Mouse (Mus musculus): ENCODE results near the gene Hs6st3.

Gene Hs6st3

GRCm38 (mm10) chr14:119665741-119666141 lies 527.6 kb downstream of the Hs6st3 start:
- DNase-seq, result no peak

GRCm38 (mm10) chr14:119667421-119667820 lies 529.3 kb downstream of the Hs6st3 start:
- DNase-seq, result no peak

- no peak for DNase-seq
Measured at GRCm38 (mm10) chr14:119670836-119671587, 532.9 kb downstream of the Hs6st3 start.

GRCm38 (mm10) chr14:119678574-119678973 lies 540.4 kb downstream of the Hs6st3 start:
- no peak for DNase-seq

- no peak for DNase-seq
Measured at GRCm38 (mm10) chr14:119680052-119680451, 541.9 kb downstream of the Hs6st3 start.

- DNase-seq, result no peak
Measured at GRCm38 (mm10) chr14:119687885-119688284, 549.7 kb downstream of the Hs6st3 start.

GRCm38 (mm10) chr14:119699982-119700381 lies 561.8 kb downstream of the Hs6st3 start:
- DNase-seq, result no peak

GRCm38 (mm10) chr14:119714712-119715111 lies 576.6 kb downstream of the Hs6st3 start:
- DNase-seq, result no peak

- no peak for DNase-seq
Measured at GRCm38 (mm10) chr14:119717323-119717722, 579.2 kb downstream of the Hs6st3 start.

- no peak for DNase-seq
Measured at GRCm38 (mm10) chr14:119725102-119725501, 587.0 kb downstream of the Hs6st3 start.

GRCm38 (mm10) chr14:119731436-119732080 lies 593.4 kb downstream of the Hs6st3 start:
- DNase-seq, result no peak

- DNase-seq, result no peak
Measured at GRCm38 (mm10) chr14:119732219-119732618, 594.1 kb downstream of the Hs6st3 start.

GRCm38 (mm10) chr14:119737408-119737961 lies 599.3 kb downstream of the Hs6st3 start:
- no peak for DNase-seq

- no peak for DNase-seq
Measured at GRCm38 (mm10) chr14:119741791-119742190, 603.6 kb downstream of the Hs6st3 start.

- no peak for DNase-seq
Measured at GRCm38 (mm10) chr14:119761376-119761775, 623.2 kb downstream of the Hs6st3 start.

- no peak for DNase-seq
Measured at GRCm38 (mm10) chr14:119772040-119772439, 633.9 kb downstream of the Hs6st3 start.

- no peak for DNase-seq
Measured at GRCm38 (mm10) chr14:119776261-119776660, 638.1 kb downstream of the Hs6st3 start.

- no peak for DNase-seq
Measured at GRCm38 (mm10) chr14:119779982-119780588, 641.9 kb downstream of the Hs6st3 start.

- no peak for DNase-seq
Measured at GRCm38 (mm10) chr14:119781111-119781510, 643.0 kb downstream of the Hs6st3 start.

- DNase-seq, result no peak
Measured at GRCm38 (mm10) chr14:119789457-119789856, 651.3 kb downstream of the Hs6st3 start.

- DNase-seq, result no peak
Measured at GRCm38 (mm10) chr14:119797172-119797850, 659.2 kb downstream of the Hs6st3 start.

GRCm38 (mm10) chr14:119798561-119798960 lies 660.4 kb downstream of the Hs6st3 start:
- no peak for DNase-seq

- DNase-seq, result no peak
Measured at GRCm38 (mm10) chr14:119800856-119801255, 662.7 kb downstream of the Hs6st3 start.
